Mouse (Mus musculus) embryo, embryonic 11 days (tissue): ENCODE measurements around the gene Snapc5.

Experiments
- DNase-seq: peaks from one replicate; pipeline ENCODE4 v3.0.0-alpha.2; 2015

The Snapc5 gene

GRCm38 (mm10) chr9:64199897-64200296, 20.8 kb downstream of the Snapc5 start:
- no peak for DNase-seq

GRCm38 (mm10) chr9:64202331-64202730, 23.3 kb downstream of the Snapc5 start:
- DNase-seq: no peak

- DNase-seq: no peak
These were observed 23.8 kb downstream of the Snapc5 start for GRCm38 (mm10) chr9:64202866-64203265.

- DNase-seq: no peak
These were observed 28.5 kb downstream of the Snapc5 start for GRCm38 (mm10) chr9:64207509-64208084.

GRCm38 (mm10) chr9:64214452-64214851, 35.4 kb downstream of the Snapc5 start:
- no peak for DNase-seq

GRCm38 (mm10) chr9:64216090-64216489, 37.0 kb downstream of the Snapc5 start:
- no peak for DNase-seq

- no peak for DNase-seq
These were observed 37.6 kb downstream of the Snapc5 start for GRCm38 (mm10) chr9:64216641-64217040.

- no peak for DNase-seq
These were observed 38.8 kb downstream of the Snapc5 start for GRCm38 (mm10) chr9:64217887-64218286.

- DNase-seq: no peak
These were observed 40.2 kb downstream of the Snapc5 start for GRCm38 (mm10) chr9:64219305-64219704.

GRCm38 (mm10) chr9:64219772-64220420, 40.8 kb downstream of the Snapc5 start:
- DNase-seq: no peak

GRCm38 (mm10) chr9:64220603-64221002, 41.5 kb downstream of the Snapc5 start:
- DNase-seq: no peak

- DNase-seq: no peak
These were observed 42.4 kb downstream of the Snapc5 start for GRCm38 (mm10) chr9:64221480-64221879.

GRCm38 (mm10) chr9:64222098-64222497, 43.0 kb downstream of the Snapc5 start:
- no peak for DNase-seq

- no peak for DNase-seq
These were observed 46.7 kb downstream of the Snapc5 start for GRCm38 (mm10) chr9:64225805-64226204.

- no peak for DNase-seq
These were observed 48.7 kb downstream of the Snapc5 start for GRCm38 (mm10) chr9:64227736-64228135.

- no peak for DNase-seq
These were observed 49.9 kb downstream of the Snapc5 start for GRCm38 (mm10) chr9:64228972-64229371.

- no peak for DNase-seq
These were observed 52.1 kb downstream of the Snapc5 start for GRCm38 (mm10) chr9:64231171-64231570.

- no peak for DNase-seq
These were observed 52.6 kb downstream of the Snapc5 start for GRCm38 (mm10) chr9:64231674-64232073.

GRCm38 (mm10) chr9:64232257-64232957, 53.3 kb downstream of the Snapc5 start:
- peak; percentile 50 for DNase-seq
